Mouse (Mus musculus) thymus, adult 2 months (tissue): ENCODE measurements around the gene Fgf12.

Experiments used
- CTCF ChIP-seq: fragments of 200-500 bp; IDR thresholded peaks from 2 replicates; pipeline ENCODE4 v1.5.1; 2012; ENCODE audit warnings: mild to moderate bottlenecking, control low read depth, low read length, moderate library complexity, borderline replicate concordance; ENCODE audit not compliant: control insufficient read depth, poor library complexity, insufficient read depth; ENCODE audit errors: extremely low read depth
- POLR2A ChIP-seq: fragments of 200-500 bp; IDR thresholded peaks from 2 replicates; pipeline ENCODE4 v1.6.1; 2012; ENCODE audit warnings: mild to moderate bottlenecking, low read length, control low read depth, moderate library complexity; ENCODE audit not compliant: control insufficient read depth, poor library complexity, insufficient read depth; ENCODE audit errors: extremely low read depth

DNA sequence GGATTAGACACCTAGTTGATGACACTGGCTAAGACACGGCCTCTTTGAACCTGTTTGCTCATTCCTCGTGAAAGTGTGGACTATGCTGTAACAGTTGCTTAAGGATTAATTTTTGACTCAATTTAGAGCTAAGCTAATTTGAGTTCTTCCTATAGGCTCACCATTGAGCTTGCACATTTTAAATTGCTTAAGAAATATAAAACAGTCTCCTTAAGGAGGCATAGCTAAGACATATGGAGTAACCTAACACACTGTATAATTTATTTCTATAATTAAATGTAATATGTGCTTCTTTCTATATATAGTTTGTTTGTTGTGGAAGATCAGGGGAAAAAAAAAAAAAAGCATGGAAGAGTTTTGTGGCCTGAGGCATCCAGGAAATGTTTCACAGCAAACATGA, 378.1 kb downstream of the Fgf12 start:
- TF ChIP-seq POLR2A (no peak), CTCF (no peak)
